Mouse (Mus musculus): ENCODE results near the gene Agbl4. TPM values are rescaled to one million over a fixed set of nuclear protein-coding genes. Genes with fewer than 3 reads are reported as not detected.
A peak's percentile ranks its signal among the peaks of the same experiment; 100 is the strongest.

Agbl4 gene
- polyA plus RNA-seq, 1 experiment from 2014 or later, result 3.4 TPM

DNA sequence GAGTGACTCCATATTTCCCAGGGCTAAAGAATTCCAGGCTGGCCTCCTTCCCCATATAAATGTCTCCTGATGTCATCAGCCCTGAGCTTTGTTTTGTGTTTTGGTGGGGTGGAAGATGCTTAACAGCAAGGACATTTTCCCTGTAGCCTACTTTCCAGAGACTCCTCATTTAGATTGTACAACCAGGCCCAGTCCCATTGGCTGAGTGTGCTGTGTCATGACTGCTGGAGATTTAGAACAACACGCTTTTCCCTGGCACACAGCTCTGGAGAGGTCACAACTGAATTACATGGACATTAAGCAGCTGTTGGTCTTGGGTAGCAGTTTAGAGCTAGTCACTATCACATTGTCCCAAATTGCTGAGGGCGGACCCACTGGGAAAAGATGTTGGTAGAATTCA is 1033.7 kb downstream of the Agbl4 start:
- WGBS, result 72% methylated on average over 2 of the region's 2 CpGs
- no peak overlapping the region for H3K4me2 ChIP-seq (ENCODE audit: low read depth, low read length)
- no peaks in the 10 kb centered on the region for H3K4me1 ChIP-seq (ENCODE audit: control insufficient read depth, insufficient read depth, low read length)
- no peaks in the 10 kb centered on the region for H3K9me3 ChIP-seq (ENCODE audit: control insufficient read depth, low read length)
- no peak overlapping the region for H3K27ac ChIP-seq (ENCODE audit: low read depth, low read length)
- no peak overlapping the region for H3K4me3 ChIP-seq (ENCODE audit: low read depth, low read length)
- H3K27me3 ChIP-seq (ENCODE audit: control insufficient read depth, insufficient read depth, low read length), result no peaks in the 10 kb centered on the region
- peaks cover 21% of the 10 kb centered on the region for H3K36me3 ChIP-seq (ENCODE audit: control insufficient read depth, insufficient read depth, low read length)
- no peak for ATAC-seq (ENCODE audit: low read depth)
- no peak overlapping the region for H3K9ac ChIP-seq (replicated peaks; ENCODE audit: low read depth, low read length)

DNA sequence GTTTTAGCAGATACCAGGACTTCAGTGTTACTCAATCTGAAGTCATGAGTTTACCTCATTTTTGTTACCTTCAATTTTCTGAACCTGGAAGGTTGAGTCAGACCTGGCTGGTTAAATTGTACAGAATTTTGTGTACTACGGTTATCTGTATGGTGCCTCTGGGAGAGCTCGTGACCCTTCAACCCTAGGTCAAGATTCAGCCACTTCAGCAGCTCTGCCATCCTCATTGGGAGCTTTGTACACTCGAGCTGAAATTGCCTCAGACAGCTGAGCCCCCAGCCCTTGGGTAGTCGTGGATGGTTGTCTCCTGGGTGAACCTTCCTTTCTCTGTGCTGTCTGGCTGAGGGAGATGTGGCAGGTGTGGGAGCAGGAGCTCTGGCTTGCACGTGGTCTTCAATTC is 1034.6 kb downstream of the Agbl4 start:
- WGBS, result 58% methylated on average over 5 of the region's 5 CpGs
- Histone ChIP-seq H3K36me3 (ENCODE audit: control insufficient read depth, insufficient read depth, low read length) (peaks cover 21% of the 10 kb centered on the region), H3K4me1 (ENCODE audit: control insufficient read depth, insufficient read depth, low read length) (no peaks in the 10 kb centered on the region), H3K4me2 (ENCODE audit: low read depth, low read length) (no peak overlapping the region), H3K9me3 (ENCODE audit: control insufficient read depth, low read length) (no peaks in the 10 kb centered on the region), H3K27me3 (ENCODE audit: control insufficient read depth, insufficient read depth, low read length) (no peaks in the 10 kb centered on the region), H3K4me3 (ENCODE audit: low read depth, low read length) (no peak overlapping the region), H3K27ac (ENCODE audit: low read depth, low read length) (no peak overlapping the region), H3K9ac (replicated peaks; ENCODE audit: low read depth, low read length) (no peak overlapping the region)
- no peak for ATAC-seq (ENCODE audit: low read depth)

DNA sequence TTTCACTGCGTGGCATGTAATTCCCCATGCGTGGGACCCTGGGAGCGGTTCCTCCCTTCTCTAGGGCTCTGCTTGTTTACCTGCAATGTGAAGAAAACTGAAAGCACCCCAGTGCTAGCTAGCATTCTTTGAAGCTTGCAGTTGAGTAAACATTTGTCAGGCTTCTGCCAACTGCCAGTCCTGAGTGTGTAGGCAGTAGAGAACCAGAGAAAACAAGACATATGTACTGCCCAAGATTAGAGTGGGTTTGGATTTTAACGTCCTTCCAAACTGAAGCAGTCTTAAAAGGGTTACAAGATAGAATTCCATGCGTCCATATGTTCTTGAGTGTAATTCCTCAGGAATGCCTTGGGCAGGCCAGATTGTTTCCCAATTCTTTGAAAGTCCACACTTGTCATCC is 1035.0 kb downstream of the Agbl4 start:
- Histone ChIP-seq H3K9me3 (ENCODE audit: control insufficient read depth, low read length) (no peaks in the 10 kb centered on the region), H3K36me3 (ENCODE audit: control insufficient read depth, insufficient read depth, low read length) (peaks cover 21% of the 10 kb centered on the region), H3K27me3 (ENCODE audit: control insufficient read depth, insufficient read depth, low read length) (no peaks in the 10 kb centered on the region), H3K4me1 (ENCODE audit: control insufficient read depth, insufficient read depth, low read length) (no peaks in the 10 kb centered on the region), H3K9ac (replicated peaks; ENCODE audit: low read depth, low read length) (no peak overlapping the region), H3K27ac (ENCODE audit: low read depth, low read length) (no peak overlapping the region), H3K4me2 (ENCODE audit: low read depth, low read length) (no peak overlapping the region), H3K4me3 (ENCODE audit: low read depth, low read length) (no peak overlapping the region)
- no peak for ATAC-seq (ENCODE audit: low read depth)
- WGBS, result 81% methylated on average over 5 of the region's 5 CpGs

DNA sequence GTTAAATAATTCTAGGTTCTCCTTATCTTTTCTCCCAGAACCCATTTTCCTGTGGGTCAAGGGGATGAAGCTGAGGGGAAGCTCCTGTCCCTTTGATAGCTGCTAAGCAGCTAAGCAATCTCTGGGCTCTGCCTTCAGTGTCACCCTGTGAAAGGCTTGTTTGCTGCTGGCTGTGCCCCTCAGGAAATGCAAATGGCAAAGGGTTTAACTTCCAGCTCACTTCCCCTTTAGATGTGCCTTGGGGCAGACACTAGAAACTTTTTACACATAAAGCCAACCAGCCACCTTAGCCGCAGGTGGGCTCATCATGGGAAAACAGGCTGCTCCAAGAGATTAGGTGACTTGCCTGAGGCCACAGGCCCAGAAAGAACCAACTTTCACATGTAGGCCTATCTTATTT is 1044.2 kb downstream of the Agbl4 start:
- Histone ChIP-seq H3K4me3 (ENCODE audit: low read depth, low read length) (no peak overlapping the region), H3K36me3 (ENCODE audit: control insufficient read depth, insufficient read depth, low read length) (no peaks in the 10 kb centered on the region; the same call in 1 of the 2 replicates), H3K4me2 (ENCODE audit: low read depth, low read length) (no peak overlapping the region), H3K4me1 (ENCODE audit: control insufficient read depth, insufficient read depth, low read length) (peaks cover 16% of the 10 kb centered on the region), H3K27me3 (ENCODE audit: control insufficient read depth, insufficient read depth, low read length) (no peaks in the 10 kb centered on the region), H3K9ac (replicated peaks; ENCODE audit: low read depth, low read length) (no peak overlapping the region), H3K9me3 (ENCODE audit: control insufficient read depth, low read length) (no peaks in the 10 kb centered on the region), H3K27ac (ENCODE audit: low read depth, low read length) (no peak overlapping the region)
- ATAC-seq (ENCODE audit: low read depth), result no peak
- 77% methylated on average over 1 of the region's 1 CpGs for WGBS

DNA sequence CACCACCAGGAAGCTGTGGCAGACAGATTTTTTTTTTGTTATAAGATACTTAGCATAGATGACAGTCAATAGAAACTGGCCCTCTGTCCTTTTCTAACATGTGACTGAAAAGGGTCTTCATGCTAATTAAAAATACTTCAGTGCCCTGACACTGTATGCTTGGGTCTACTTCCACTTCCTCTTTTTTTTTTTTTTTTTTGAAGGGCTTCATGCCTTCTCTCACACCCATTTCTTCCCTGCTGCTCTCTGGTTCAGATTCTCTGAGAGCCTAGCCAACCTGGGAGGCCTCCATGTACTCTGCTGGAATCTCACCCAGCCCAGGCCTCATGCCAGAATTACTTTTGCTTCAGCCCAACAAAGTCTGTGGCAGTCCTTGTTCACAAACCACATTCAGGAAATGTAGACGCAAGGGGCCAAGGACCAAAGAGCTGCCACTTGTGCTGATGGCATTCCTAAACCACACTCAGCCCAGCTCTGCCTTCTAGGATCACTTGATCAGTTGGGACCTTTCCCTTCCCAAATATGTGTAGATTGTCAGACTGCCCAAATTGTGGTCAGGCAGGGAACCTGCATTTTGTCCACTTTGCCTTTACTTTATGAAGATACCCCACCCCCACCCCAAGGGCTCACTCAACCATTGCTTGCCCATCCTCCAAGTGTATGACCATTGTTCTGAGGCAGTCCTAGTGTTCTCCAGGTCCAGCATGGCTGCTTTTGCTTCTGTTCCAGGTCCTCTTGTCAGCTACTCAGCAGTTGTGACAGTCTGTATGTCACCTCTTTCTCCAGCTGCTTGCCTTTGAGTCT is 1045.2 kb downstream of the Agbl4 start:
- H3K9me3 ChIP-seq (ENCODE audit: control insufficient read depth, low read length), result no peaks in the 10 kb centered on the region
- H3K27ac ChIP-seq (ENCODE audit: low read depth, low read length), result peak overlapping the region; percentile 7
- H3K4me1 ChIP-seq (ENCODE audit: control insufficient read depth, insufficient read depth, low read length), result peaks cover 16% of the 10 kb centered on the region
- 67% methylated on average over 1 of the region's 1 CpGs for WGBS
- ATAC-seq (ENCODE audit: low read depth), result no peak; the same call in 1 of the 2 replicates
- H3K27me3 ChIP-seq (ENCODE audit: control insufficient read depth, insufficient read depth, low read length), result no peaks in the 10 kb centered on the region
- H3K4me2 ChIP-seq (ENCODE audit: low read depth, low read length), result no peak overlapping the region
- H3K36me3 ChIP-seq (ENCODE audit: control insufficient read depth, insufficient read depth, low read length), result peaks cover 3% of the 10 kb centered on the region; the same call in 1 of the 2 replicates
- H3K9ac ChIP-seq (replicated peaks; ENCODE audit: low read depth, low read length), result no peak overlapping the region
- H3K4me3 ChIP-seq (ENCODE audit: low read depth, low read length), result no peak overlapping the region

DNA sequence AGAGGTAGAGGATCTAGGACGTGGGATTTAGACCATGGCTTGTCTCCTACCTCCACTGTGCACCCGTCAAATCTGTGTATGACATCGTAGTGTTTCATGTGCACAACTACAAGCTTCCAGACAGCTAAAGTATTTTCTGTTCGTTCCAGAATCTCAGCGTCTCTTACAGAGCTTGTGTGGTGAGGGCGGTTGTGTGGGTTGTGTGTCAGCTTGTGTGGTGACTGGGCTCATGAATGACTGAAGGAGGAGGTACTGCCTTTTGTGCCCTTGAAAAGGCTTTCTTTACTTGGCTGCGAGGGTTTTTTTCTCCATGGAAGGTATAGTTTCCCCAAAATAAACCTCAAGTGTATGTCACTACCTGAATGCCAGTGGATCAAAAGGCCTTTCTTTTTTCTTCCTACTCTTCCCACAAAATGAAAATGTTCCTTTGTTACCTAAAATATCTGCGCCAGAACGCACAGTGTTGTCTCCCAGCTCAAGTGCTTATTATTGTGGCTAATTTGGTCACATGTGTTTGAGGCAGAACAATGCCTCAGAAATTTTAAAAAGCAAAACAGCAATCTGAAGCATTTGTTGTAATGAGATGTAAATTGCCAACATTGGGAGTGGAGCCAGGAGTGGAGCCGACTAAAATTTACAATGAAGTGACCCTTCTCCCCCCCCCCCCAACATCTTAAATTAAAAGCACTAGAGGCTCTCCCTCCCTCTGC is 1046.6 kb downstream of the Agbl4 start:
- Histone ChIP-seq H3K4me1 (ENCODE audit: control insufficient read depth, insufficient read depth, low read length) (peaks cover 16% of the 10 kb centered on the region), H3K9me3 (ENCODE audit: control insufficient read depth, low read length) (no peaks in the 10 kb centered on the region), H3K9ac (replicated peaks; ENCODE audit: low read depth, low read length) (no peak overlapping the region), H3K4me2 (ENCODE audit: low read depth, low read length) (no peak overlapping the region), H3K36me3 (ENCODE audit: control insufficient read depth, insufficient read depth, low read length) (peaks cover 6% of the 10 kb centered on the region; the same call in 1 of the 2 replicates), H3K4me3 (ENCODE audit: low read depth, low read length) (no peak overlapping the region), H3K27ac (ENCODE audit: low read depth, low read length) (peak overlapping the region; percentile 64), H3K27me3 (ENCODE audit: control insufficient read depth, insufficient read depth, low read length) (no peaks in the 10 kb centered on the region)
- 37% methylated on average over 10 of the region's 10 CpGs for whole genome bisulfite sequencing
- peak; percentile 32 for ATAC-seq (ENCODE audit: low read depth)

DNA sequence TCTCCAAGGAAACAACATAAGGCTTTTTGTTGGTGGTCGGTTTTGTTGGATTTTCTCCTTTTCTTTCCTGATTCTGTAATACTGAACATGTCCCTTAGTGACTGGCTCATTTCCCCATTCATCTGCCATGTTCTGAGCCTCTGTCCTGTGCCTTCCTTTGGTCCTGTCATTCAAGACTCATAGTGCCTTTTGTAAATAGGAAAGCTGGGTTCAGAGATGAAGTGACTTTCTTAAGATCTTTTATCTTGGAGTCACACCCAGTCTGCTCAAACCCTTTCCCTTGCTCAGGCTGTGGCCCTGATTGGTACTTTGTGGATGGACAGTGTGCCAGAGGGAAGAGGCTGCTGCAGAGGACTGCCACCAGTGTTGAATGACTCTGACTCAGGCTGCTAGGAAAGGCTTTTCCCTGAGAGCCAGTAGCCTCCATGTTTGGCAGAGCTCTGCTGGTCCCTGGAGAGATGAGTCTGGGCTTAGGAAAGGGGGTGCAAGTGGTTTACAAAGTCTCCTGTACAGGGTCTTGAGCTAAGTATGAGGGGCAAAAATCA is 1047.2 kb downstream of the Agbl4 start:
- no peaks in the 10 kb centered on the region for H3K9me3 ChIP-seq (ENCODE audit: control insufficient read depth, low read length)
- 5% methylated on average over 1 of the region's 1 CpGs for WGBS
- H3K4me2 ChIP-seq (ENCODE audit: low read depth, low read length), result no peak overlapping the region
- H3K4me3 ChIP-seq (ENCODE audit: low read depth, low read length), result no peak overlapping the region
- H3K36me3 ChIP-seq (ENCODE audit: control insufficient read depth, insufficient read depth, low read length), result peaks cover 10% of the 10 kb centered on the region; the same call in 1 of the 2 replicates
- peaks cover 16% of the 10 kb centered on the region for H3K4me1 ChIP-seq (ENCODE audit: control insufficient read depth, insufficient read depth, low read length)
- ATAC-seq (ENCODE audit: low read depth), result peak; percentile 78
- H3K9ac ChIP-seq (replicated peaks; ENCODE audit: low read depth, low read length), result no peak overlapping the region
- H3K27ac ChIP-seq (ENCODE audit: low read depth, low read length), result no peak overlapping the region
- no peaks in the 10 kb centered on the region for H3K27me3 ChIP-seq (ENCODE audit: control insufficient read depth, insufficient read depth, low read length)

DNA sequence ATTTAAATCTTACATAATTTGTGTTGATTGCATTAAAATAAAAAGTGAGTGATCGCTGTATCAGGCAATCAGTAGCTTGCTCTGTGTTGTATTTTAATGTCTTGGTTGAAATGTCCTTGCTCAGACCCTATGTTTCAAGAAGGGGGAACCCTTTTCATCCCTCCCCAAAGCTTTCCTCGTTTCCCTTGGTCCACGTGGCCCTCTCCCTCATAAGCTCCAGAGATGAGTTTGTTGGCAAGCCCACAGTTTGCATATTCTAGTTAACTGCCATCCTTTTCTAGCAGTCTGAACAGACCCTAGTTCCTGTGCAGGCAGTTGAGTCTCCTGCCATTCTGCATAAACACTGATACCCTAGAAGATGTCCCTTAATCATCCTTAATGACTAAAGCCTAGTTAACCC is 1050.5 kb downstream of the Agbl4 start:
- peaks cover 10% of the 10 kb centered on the region; the same call in 1 of the 2 replicates for H3K36me3 ChIP-seq (ENCODE audit: control insufficient read depth, insufficient read depth, low read length)
- no peak for ATAC-seq (ENCODE audit: low read depth)
- 75% methylated on average over 3 of the region's 3 CpGs for WGBS

DNA sequence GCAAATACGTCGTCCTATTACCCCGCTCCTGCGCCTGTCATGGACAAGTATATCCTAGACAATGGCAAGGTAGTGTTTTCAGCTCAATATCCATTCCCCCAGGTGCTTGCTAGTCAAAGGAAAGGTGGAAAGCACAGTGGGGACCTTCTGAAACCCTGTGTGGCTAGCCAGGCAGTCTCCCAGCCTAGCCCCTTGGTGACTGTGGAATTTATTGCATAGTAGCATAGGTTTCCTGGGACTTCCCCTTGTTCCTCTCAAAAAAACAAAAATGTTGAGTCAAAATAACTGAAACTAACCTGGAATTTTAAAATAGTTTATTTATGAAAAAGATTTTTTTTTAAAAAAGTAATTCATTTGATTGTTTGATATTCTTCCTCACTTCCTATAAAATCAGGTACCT is 1051.1 kb downstream of the Agbl4 start:
- Histone ChIP-seq H3K27ac (ENCODE audit: low read depth, low read length) (no peak overlapping the region), H3K27me3 (ENCODE audit: control insufficient read depth, insufficient read depth, low read length) (no peaks in the 10 kb centered on the region), H3K36me3 (ENCODE audit: control insufficient read depth, insufficient read depth, low read length) (0 out of 2 replicates have a peak, but pooled peaks cover 10% of the 10 kb centered on the region), H3K4me3 (ENCODE audit: low read depth, low read length) (no peak overlapping the region), H3K4me2 (ENCODE audit: low read depth, low read length) (no peak overlapping the region), H3K4me1 (ENCODE audit: control insufficient read depth, insufficient read depth, low read length) (peaks cover 7% of the 10 kb centered on the region; the same call in 1 of the 2 replicates), H3K9ac (replicated peaks; ENCODE audit: low read depth, low read length) (no peak overlapping the region), H3K9me3 (ENCODE audit: control insufficient read depth, low read length) (no peaks in the 10 kb centered on the region)
- ATAC-seq (ENCODE audit: low read depth), result no peak
- 97% methylated on average over 4 of the region's 4 CpGs for WGBS

More for the DNA sequence above, 1050.5 kb downstream of the Agbl4 start:
- no peak overlapping the region for H3K9ac ChIP-seq (replicated peaks; ENCODE audit: low read depth, low read length)
- no peak overlapping the region for H3K27ac ChIP-seq (ENCODE audit: low read depth, low read length)
- no peak overlapping the region for H3K4me2 ChIP-seq (ENCODE audit: low read depth, low read length)
- H3K9me3 ChIP-seq (ENCODE audit: control insufficient read depth, low read length), result no peaks in the 10 kb centered on the region
- H3K4me3 ChIP-seq (ENCODE audit: low read depth, low read length), result no peak overlapping the region
- peaks cover 13% of the 10 kb centered on the region for H3K4me1 ChIP-seq (ENCODE audit: control insufficient read depth, insufficient read depth, low read length)
- H3K27me3 ChIP-seq (ENCODE audit: control insufficient read depth, insufficient read depth, low read length), result no peaks in the 10 kb centered on the region
